Mouse (Mus musculus) lung, embryonic 15.5 days (tissue): ENCODE data around the gene Qrich1. TPM values are rescaled to one million over a fixed set of nuclear protein-coding genes. Genes with fewer than 3 reads are reported as not detected.

Experiments used
- ATAC-seq: fragments of 200-750 bp; cut with Nextera tagmentation; 2 replicates; pipeline ENCODE4 v1.8.0; 2017; ENCODE audit warnings: moderate number of reproducible peaks, borderline replicate concordance; ENCODE audit not compliant: low FRiP score, low TSS enrichment; ENCODE audit errors: extremely low read depth
- H3K27ac ChIP-seq: fragments of 300-500 bp; sonication (generic); 2 replicates; pipeline ENCODE4 v1.5.1; 2015; ENCODE audit warnings: moderate library complexity, mild to moderate bottlenecking, inconsistent platforms
- H3K27me3 ChIP-seq: fragments of 300-500 bp; sonication (generic); 2 replicates; pipeline ENCODE4 v1.6.1; 2015; ENCODE audit warnings: inconsistent platforms
- H3K36me3 ChIP-seq: fragments of 300-500 bp; sonication (generic); 2 replicates; pipeline ENCODE4 v1.6.1; 2015; ENCODE audit warnings: inconsistent platforms
- H3K4me1 ChIP-seq: fragments of 300-500 bp; sonication (generic); 2 replicates; pipeline ENCODE4 v1.6.1; 2015; ENCODE audit warnings: inconsistent platforms
- H3K4me2 ChIP-seq: fragments of 300-500 bp; sonication (generic); 2 replicates; pipeline ENCODE4 v1.6.1; 2015; ENCODE audit warnings: inconsistent platforms, mild to moderate bottlenecking, moderate library complexity
- H3K4me3 ChIP-seq: fragments of 300-500 bp; sonication (generic); 2 replicates; pipeline ENCODE4 v1.5.1; 2015; ENCODE audit warnings: mild to moderate bottlenecking, inconsistent platforms
- H3K9ac ChIP-seq: fragments of 300-500 bp; sonication (generic); 2 replicates; pipeline ENCODE4 v1.6.1; 2015; ENCODE audit warnings: inconsistent platforms
- H3K9me3 ChIP-seq: fragments of 300-500 bp; sonication (generic); 2 replicates; pipeline ENCODE4 v1.6.1; 2016; ENCODE audit warnings: inconsistent platforms
- WGBS: fragments of 180-500 bp; shearing (Covaris S2); methylation state at CpG from one replicate; pipeline ENCODE4 v1.1.7; 2015; 5-methylcytosine and 5-hydroxymethylcytosine counted together
- polyA plus RNA-seq: library from polyadenylated mRNA; unstranded; fragments of >200 nt; fragmentation: Nextera tagmentation; extraction: Ambion mirVana; gene quantifications from 2 replicates; pipeline ENCODE4 v1.2.1, GENCODE M21; 2015

Qrich1 gene
- polyA plus RNA-seq, 1 experiment from 2014 or later, result 115 TPM

GRCm38 (mm10) chr9:108494146-108494825 lies 22.3 kb upstream of the Qrich1 start:
- Histone ChIP-seq H3K36me3 (peaks cover 75% of the 10 kb centered on the region), H3K4me1 (peaks cover 22% of the 10 kb centered on the region), H3K4me2 (no peak overlapping the region), H3K4me3 (no peak overlapping the region), H3K9ac (no peak overlapping the region), H3K27me3 (no peaks in the 10 kb centered on the region), H3K27ac (no peak overlapping the region), H3K9me3 (no peaks in the 10 kb centered on the region)
- 92% methylated on average over 19 of the region's 19 CpGs for WGBS
- ATAC-seq, result no peak

- Histone ChIP-seq H3K9ac (no peak overlapping the region), H3K9me3 (no peaks in the 10 kb centered on the region), H3K27me3 (no peaks in the 10 kb centered on the region), H3K36me3 (peaks cover 76% of the 10 kb centered on the region), H3K4me3 (no peak overlapping the region), H3K27ac (no peak overlapping the region), H3K4me1 (peaks cover 19% of the 10 kb centered on the region), H3K4me2 (no peak overlapping the region)
- 83% methylated on average over 10 of the region's 10 CpGs for WGBS
- ATAC-seq, result no peak
These were observed 21.7 kb upstream of the Qrich1 start for GRCm38 (mm10) chr9:108494905-108495304.

GRCm38 (mm10) chr9:108499231-108499630 lies 17.4 kb upstream of the Qrich1 start:
- H3K4me1 ChIP-seq, result no peaks in the 10 kb centered on the region

GRCm38 (mm10) chr9:108499943-108500342 lies 16.7 kb upstream of the Qrich1 start:
- H3K27ac ChIP-seq, result no peak overlapping the region
- H3K9me3 ChIP-seq, result no peaks in the 10 kb centered on the region
- no peak overlapping the region for H3K4me2 ChIP-seq
- H3K4me1 ChIP-seq, result no peaks in the 10 kb centered on the region
- H3K27me3 ChIP-seq, result no peaks in the 10 kb centered on the region
- H3K36me3 ChIP-seq, result peaks cover 84% of the 10 kb centered on the region
- 93% methylated on average over 15 of the region's 15 CpGs for WGBS
- no peak for ATAC-seq
- H3K4me3 ChIP-seq, result no peak overlapping the region
- no peak overlapping the region for H3K9ac ChIP-seq

More at GRCm38 (mm10) chr9:108499231-108499630, 17.4 kb upstream of the Qrich1 start:
- Histone ChIP-seq H3K4me3 (no peak overlapping the region), H3K27ac (no peak overlapping the region), H3K9me3 (no peaks in the 10 kb centered on the region), H3K9ac (no peak overlapping the region), H3K36me3 (peaks cover 91% of the 10 kb centered on the region), H3K27me3 (no peaks in the 10 kb centered on the region), H3K4me2 (no peak overlapping the region)
- no peak for ATAC-seq
- 91% methylated on average over 7 of the region's 7 CpGs for WGBS

GRCm38 (mm10) chr9:108506901-108507300 lies 9.7 kb upstream of the Qrich1 start:
- no peak for ATAC-seq
- Histone ChIP-seq H3K4me2 (peak overlapping the region; percentile 75), H3K27me3 (no peaks in the 10 kb centered on the region), H3K9ac (no peak overlapping the region), H3K9me3 (no peaks in the 10 kb centered on the region), H3K36me3 (peaks cover 41% of the 10 kb centered on the region), H3K27ac (peak overlapping the region; percentile 79; the same call in 1 of the 2 replicates), H3K4me1 (peaks cover 19% of the 10 kb centered on the region), H3K4me3 (peak overlapping the region; percentile 78)
- WGBS, result 88% methylated on average over 7 of the region's 7 CpGs

GRCm38 (mm10) chr9:108507619-108508434 lies 8.8 kb upstream of the Qrich1 start, which contains the start of gene Qars:
TSS of gene Qars (plus strand) at chr9:108507706.
- peaks cover 19% of the 10 kb centered on the region for H3K4me1 ChIP-seq
- peak within 1 kb of the TSS; percentile 75 for H3K4me2 ChIP-seq
- peak within 1 kb of the TSS; percentile 78 for H3K4me3 ChIP-seq
- peak; percentile 96 for ATAC-seq
- under 1% methylated on average over 37 of the region's 37 CpGs for WGBS
- peak within 1 kb of the TSS; percentile 87 for H3K9ac ChIP-seq
- H3K9me3 ChIP-seq, result no peaks in the 10 kb centered on the region
- peak within 1 kb of the TSS; percentile 79 for H3K27ac ChIP-seq
- H3K36me3 ChIP-seq, result peaks cover 41% of the 10 kb centered on the region
- H3K27me3 ChIP-seq, result no peaks in the 10 kb centered on the region

- H3K36me3 ChIP-seq, result peaks cover 46% of the 10 kb centered on the region
- H3K27ac ChIP-seq, result no peak overlapping the region
These were observed 7.8 kb upstream of the Qrich1 start for GRCm38 (mm10) chr9:108508776-108509175.

GRCm38 (mm10) chr9:108517253-108517930 lies 786 bp downstream of the Qrich1 start:
- Histone ChIP-seq H3K36me3 (peaks cover 38% of the 10 kb centered on the region), H3K27me3 (no peaks in the 10 kb centered on the region), H3K4me2 (peak overlapping the region; percentile 75), H3K9me3 (no peaks in the 10 kb centered on the region), H3K27ac (peak overlapping the region; percentile 99), H3K4me1 (peaks cover 19% of the 10 kb centered on the region; the same call in 1 of the 2 replicates), H3K4me3 (peak overlapping the region; percentile 100), H3K9ac (peak overlapping the region; percentile 98)
- WGBS, result under 1% methylated on average over 94 of the region's 95 CpGs
- ATAC-seq, result peak; percentile 88

More at GRCm38 (mm10) chr9:108508776-108509175, 7.8 kb upstream of the Qrich1 start:
- H3K9me3 ChIP-seq, result no peaks in the 10 kb centered on the region
- no peak for ATAC-seq
- peak overlapping the region; percentile 78 for H3K4me3 ChIP-seq
- H3K4me2 ChIP-seq, result peak overlapping the region; percentile 75
- no peaks in the 10 kb centered on the region for H3K27me3 ChIP-seq
- peaks cover 19% of the 10 kb centered on the region for H3K4me1 ChIP-seq
- peak overlapping the region; percentile 87; the same call in 1 of the 2 replicates for H3K9ac ChIP-seq
- WGBS, result 84% methylated on average over 7 of the region's 7 CpGs

- ATAC-seq, result peak; percentile 13
- WGBS, result 0% methylated on average over 13 of the region's 13 CpGs
- Histone ChIP-seq H3K27me3 (no peaks in the 10 kb centered on the region), H3K27ac (peak overlapping the region; percentile 99), H3K9me3 (no peaks in the 10 kb centered on the region), H3K4me3 (peak overlapping the region; percentile 100), H3K36me3 (peaks cover 32% of the 10 kb centered on the region), H3K9ac (peak overlapping the region; percentile 98), H3K4me1 (peaks cover 19% of the 10 kb centered on the region; the same call in 1 of the 2 replicates), H3K4me2 (peak overlapping the region; percentile 75)
These were observed 1.3 kb downstream of the Qrich1 start for GRCm38 (mm10) chr9:108517931-108518332.

- H3K36me3 ChIP-seq, result peaks cover 14% of the 10 kb centered on the region; the same call in 1 of the 2 replicates
- no peak for ATAC-seq
- H3K4me2 ChIP-seq, result no peak overlapping the region
- H3K27ac ChIP-seq, result no peak overlapping the region
- no peak overlapping the region for H3K9ac ChIP-seq
- H3K27me3 ChIP-seq, result no peaks in the 10 kb centered on the region
- WGBS, result 80% methylated on average over 2 of the region's 2 CpGs
- H3K4me3 ChIP-seq, result no peak overlapping the region
- peaks cover 14% of the 10 kb centered on the region; the same call in 1 of the 2 replicates for H3K4me1 ChIP-seq
- no peaks in the 10 kb centered on the region for H3K9me3 ChIP-seq
These were observed 5.0 kb downstream of the Qrich1 start for GRCm38 (mm10) chr9:108521604-108522003.

- H3K4me3 ChIP-seq, result no peak overlapping the region
- H3K4me2 ChIP-seq, result no peak overlapping the region
- H3K27me3 ChIP-seq, result no peaks in the 10 kb centered on the region
- peaks cover 14% of the 10 kb centered on the region; the same call in 1 of the 2 replicates for H3K4me1 ChIP-seq
- ATAC-seq, result no peak
- 94% methylated on average over 4 of the region's 4 CpGs for WGBS
- H3K9ac ChIP-seq, result no peak overlapping the region
- H3K36me3 ChIP-seq, result peaks cover 16% of the 10 kb centered on the region
- no peaks in the 10 kb centered on the region for H3K9me3 ChIP-seq
- H3K27ac ChIP-seq, result no peak overlapping the region
These were observed 6.7 kb downstream of the Qrich1 start for GRCm38 (mm10) chr9:108523341-108523740.
